Mouse (Mus musculus) bone marrow, adult 2 months (tissue): Measurements from ENCODE around the gene Car9.

Source experiments
- CTCF ChIP-seq: fragments of 200-500 bp; IDR thresholded peaks from 2 replicates; pipeline ENCODE4 v1.5.1; 2011; ENCODE audit warnings: low read length, control low read depth; ENCODE audit not compliant: control insufficient read depth, insufficient read depth
- POLR2A ChIP-seq: fragments of 200-500 bp; IDR thresholded peaks from 2 replicates; pipeline ENCODE4 v1.6.1; 2011; ENCODE audit warnings: low read depth, mild to moderate bottlenecking, control low read depth, low read length, borderline replicate concordance; ENCODE audit not compliant: control insufficient read depth

DNA sequence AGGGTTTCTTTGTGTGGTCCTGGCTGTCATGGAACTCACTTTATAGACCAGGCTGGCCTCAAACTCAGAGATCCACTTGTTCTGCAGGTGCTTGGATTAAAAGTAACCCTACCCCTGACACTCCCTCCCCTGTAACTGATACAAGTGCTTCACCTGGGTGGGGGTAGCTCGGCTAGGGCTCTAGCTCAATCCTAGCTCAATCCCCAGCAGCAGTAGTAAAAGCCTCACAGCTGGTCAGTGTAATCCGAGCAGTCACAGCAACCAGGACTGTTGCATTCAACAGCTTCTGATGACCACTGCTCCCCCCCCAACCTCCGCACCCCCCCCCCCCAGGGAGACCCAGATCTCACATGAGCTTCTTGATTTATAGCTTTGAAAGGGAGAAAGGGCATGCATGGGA lies 35.3 kb downstream of the Car9 start:
- TF ChIP-seq POLR2A: no peak
- TF ChIP-seq CTCF: no peak
